Mouse (Mus musculus): ENCODE measurements around the gene Camsap1.

Camsap1 gene

GRCm38 (mm10) chr2:25884756-25885155 is 98.3 kb downstream of the Camsap1 start:
- DNase-seq (ENCODE audit: low read depth, low spot score) = no peak

DNA sequence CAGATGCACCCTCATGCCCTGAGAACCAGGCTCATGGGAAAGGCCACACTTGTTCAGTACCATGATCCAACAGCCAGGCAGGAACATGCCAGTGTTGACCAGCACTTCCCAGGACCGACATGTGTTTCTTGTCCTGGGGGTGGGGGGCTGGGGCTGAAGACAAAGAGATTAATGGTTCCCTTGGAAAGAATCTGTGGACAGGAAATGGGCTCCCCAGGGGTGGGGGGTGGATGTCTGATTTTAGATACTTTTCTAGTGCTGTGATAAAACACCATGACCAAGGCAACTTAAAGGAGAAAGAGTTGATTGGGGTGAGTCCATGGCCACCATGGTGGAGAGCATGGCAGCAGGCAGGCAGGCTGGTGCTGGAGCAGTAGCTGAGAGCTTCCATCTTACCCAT is 100.8 kb downstream of the Camsap1 start:
- no peak for DNase-seq (ENCODE audit: low read depth, low spot score)

- DNase-seq (ENCODE audit: low read depth, low spot score) = no peak
Observed at GRCm38 (mm10) chr2:25879061-25879460, 104.0 kb downstream of the Camsap1 start.

- DNase-seq (ENCODE audit: low read depth, low spot score) = no peak
Observed at GRCm38 (mm10) chr2:25878516-25878915, 104.6 kb downstream of the Camsap1 start.

- DNase-seq (ENCODE audit: low read depth, low spot score) = no peak
Observed at GRCm38 (mm10) chr2:25877736-25878268, 105.3 kb downstream of the Camsap1 start.

- DNase-seq (ENCODE audit: low read depth, low spot score) = no peak
Observed at GRCm38 (mm10) chr2:25877250-25877735, 105.8 kb downstream of the Camsap1 start.
